Mouse (Mus musculus) stomach, embryonic 15.5 days (tissue): ENCODE results near the gene Dusp6. TPM values are rescaled to one million over a fixed set of nuclear protein-coding genes. Genes with fewer than 3 reads are reported as not detected.

ENCODE experiments used
- ATAC-seq: fragments of 200-750 bp; cut with Nextera tagmentation; 2 replicates; pipeline ENCODE4 v1.8.0; 2017; ENCODE audit warnings: low read depth, moderate number of reproducible peaks, moderate TSS enrichment; ENCODE audit not compliant: insufficient read depth, low FRiP score
- H3K27ac ChIP-seq: fragments of 300-500 bp; sonication (generic); 2 replicates; pipeline ENCODE4 v1.5.1; 2015; ENCODE audit warnings: mild to moderate bottlenecking, inconsistent platforms
- H3K27me3 ChIP-seq: fragments of 300-500 bp; sonication (generic); replicated peaks from 2 replicates; pipeline ENCODE4 v1.6.1; 2015; ENCODE audit warnings: inconsistent platforms
- H3K36me3 ChIP-seq: fragments of 300-500 bp; sonication (generic); 2 replicates; pipeline ENCODE4 v1.6.1; 2015; ENCODE audit warnings: inconsistent platforms
- H3K4me1 ChIP-seq: fragments of 300-500 bp; sonication (generic); 2 replicates; pipeline ENCODE4 v1.6.1; 2015; ENCODE audit warnings: inconsistent platforms
- H3K4me2 ChIP-seq: fragments of 300-500 bp; sonication (generic); 2 replicates; pipeline ENCODE4 v1.6.1; 2015; ENCODE audit warnings: mild to moderate bottlenecking, inconsistent platforms
- H3K4me3 ChIP-seq: fragments of 300-500 bp; sonication (generic); replicated peaks from 2 replicates; pipeline ENCODE4 v1.5.1; 2015; ENCODE audit warnings: inconsistent platforms
- H3K9ac ChIP-seq: fragments of 300-500 bp; sonication (generic); 2 replicates; pipeline ENCODE4 v1.6.1; 2015; ENCODE audit warnings: inconsistent platforms
- H3K9me3 ChIP-seq: fragments of 300-500 bp; sonication (generic); 2 replicates; pipeline ENCODE4 v1.6.1; 2016; ENCODE audit warnings: inconsistent platforms
- WGBS: fragments of 180-500 bp; shearing (Covaris S2); methylation state at CpG from one replicate; pipeline ENCODE4 v1.1.7; 2015; 5-methylcytosine and 5-hydroxymethylcytosine counted together
- polyA plus RNA-seq: library from polyadenylated mRNA; unstranded; fragments of >200 nt; fragmentation: Nextera tagmentation; extraction: Ambion mirVana; gene quantifications from 2 replicates; pipeline ENCODE4 v1.2.1, GENCODE M21; 2015

Gene Dusp6
- polyA plus RNA-seq, 1 experiment from 2014 or later, result 36.3 TPM

DNA sequence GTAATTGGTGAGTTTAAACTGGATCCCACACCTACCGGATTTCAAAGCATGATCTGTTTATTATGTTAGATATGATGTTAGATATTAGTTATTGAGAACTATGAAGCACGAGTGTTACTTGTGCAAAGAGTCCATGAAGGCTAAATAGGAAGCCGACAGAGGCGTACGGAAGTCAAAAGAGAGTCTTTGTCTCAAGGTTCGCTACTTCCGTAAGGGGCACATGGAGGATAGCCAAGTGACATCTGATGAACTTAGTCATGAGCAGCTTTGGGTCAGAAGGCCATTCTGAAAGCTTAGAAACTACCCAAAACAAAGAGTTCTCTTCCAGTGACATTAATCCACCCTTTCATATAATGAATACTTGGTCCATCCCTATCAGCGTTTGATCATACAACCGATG, 27.9 kb upstream of the Dusp6 start:
- Histone ChIP-seq H3K9ac (no peak overlapping the region), H3K4me2 (no peak overlapping the region), H3K36me3 (no peaks in the 10 kb centered on the region), H3K27ac (no peak overlapping the region), H3K4me1 (no peaks in the 10 kb centered on the region), H3K4me3 (no peak overlapping the region), H3K27me3 (no peaks in the 10 kb centered on the region), H3K9me3 (no peaks in the 10 kb centered on the region)
- no peak for ATAC-seq
- 89% methylated on average over 9 of the region's 9 CpGs for WGBS

DNA sequence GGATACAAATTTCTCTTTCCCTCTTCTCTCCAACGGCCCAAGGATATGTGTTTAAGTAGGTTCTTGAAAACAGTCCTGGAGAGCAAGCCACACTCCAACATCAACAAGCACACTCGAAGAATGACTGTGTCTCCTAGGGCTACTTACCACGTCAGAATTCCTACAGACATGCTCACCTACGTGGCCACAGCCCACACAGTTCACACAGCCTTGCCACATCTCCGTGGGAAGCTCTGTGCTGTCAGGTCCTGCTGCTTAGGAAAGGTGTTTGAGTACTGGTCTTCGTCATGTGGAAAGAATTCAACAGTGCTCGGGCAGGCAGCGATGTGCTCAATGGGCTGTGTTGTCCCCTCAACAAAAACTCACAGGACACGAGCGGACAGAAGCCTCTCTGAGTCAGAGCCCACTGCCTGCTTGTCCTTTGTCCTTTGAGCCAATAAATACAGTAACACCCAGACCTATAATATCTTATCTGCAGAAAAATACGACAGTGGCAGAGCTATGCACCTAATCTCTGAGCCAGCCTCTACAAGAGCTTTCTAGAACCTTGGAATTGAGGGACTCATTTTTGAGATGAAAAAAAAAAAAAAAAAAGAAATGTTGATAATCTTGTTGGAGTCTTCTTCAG, 25.7 kb upstream of the Dusp6 start:
- no peak for ATAC-seq
- no peak overlapping the region for H3K9ac ChIP-seq
- H3K27ac ChIP-seq, result no peak overlapping the region
- no peaks in the 10 kb centered on the region for H3K9me3 ChIP-seq
- no peak overlapping the region for H3K4me2 ChIP-seq
- no peaks in the 10 kb centered on the region for H3K27me3 ChIP-seq
- no peak overlapping the region for H3K4me3 ChIP-seq
- 0 out of 2 replicates have a peak, but pooled peaks cover 3% of the 10 kb centered on the region for H3K4me1 ChIP-seq
- 67% methylated on average over 11 of the region's 11 CpGs for WGBS
- no peaks in the 10 kb centered on the region for H3K36me3 ChIP-seq

DNA sequence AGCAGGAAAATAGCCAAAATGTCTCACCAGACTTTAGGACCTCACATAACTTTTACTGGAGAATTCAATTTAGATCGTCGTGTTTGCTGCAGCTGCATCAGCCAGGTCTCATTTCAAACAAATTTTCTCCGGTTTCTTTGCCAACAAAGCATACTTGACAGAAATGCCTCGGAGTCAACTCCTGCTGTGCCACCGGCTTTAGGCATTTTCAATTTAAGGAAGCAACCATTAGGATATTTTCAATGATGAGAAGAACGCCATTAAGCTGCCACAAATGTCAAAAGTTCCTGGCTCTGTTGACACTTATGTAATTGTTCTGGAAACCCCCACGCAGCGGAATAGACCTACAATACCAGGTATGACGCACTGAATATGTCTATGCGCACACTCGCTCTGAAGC, 24.5 kb upstream of the Dusp6 start:
- Histone ChIP-seq H3K4me2 (no peak overlapping the region), H3K27me3 (no peaks in the 10 kb centered on the region), H3K27ac (no peak overlapping the region), H3K9me3 (no peaks in the 10 kb centered on the region), H3K4me1 (0 out of 2 replicates have a peak, but pooled peaks cover 3% of the 10 kb centered on the region), H3K4me3 (no peak overlapping the region), H3K36me3 (no peaks in the 10 kb centered on the region), H3K9ac (no peak overlapping the region)
- WGBS, result 78% methylated on average over 11 of the region's 11 CpGs
- ATAC-seq, result no peak

DNA sequence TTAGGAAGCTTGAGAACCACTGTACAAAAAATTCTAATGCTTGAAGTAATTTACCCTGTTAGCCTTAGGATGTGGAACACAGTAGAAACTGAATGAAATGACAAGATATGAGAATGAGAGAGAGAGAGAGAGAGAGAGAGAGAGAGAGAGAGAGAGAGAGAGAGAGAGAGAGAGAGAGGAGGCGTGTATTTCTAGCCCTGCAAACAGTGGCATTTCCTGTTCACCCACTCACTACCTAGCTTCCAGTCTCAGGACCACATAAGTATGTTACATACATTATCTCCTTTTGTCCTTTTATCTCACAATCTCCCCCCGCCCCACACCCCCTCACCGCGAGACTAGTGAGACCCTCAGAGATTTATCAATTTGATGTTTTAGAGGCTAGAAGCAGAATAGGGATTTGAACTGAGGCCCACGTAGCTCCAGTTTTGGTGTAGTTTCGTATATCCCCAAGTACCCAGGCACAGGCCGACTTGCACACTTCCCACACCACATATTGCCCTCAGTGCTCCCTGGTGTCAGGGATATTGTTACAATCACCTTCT, 21.7 kb upstream of the Dusp6 start:
- no peak for ATAC-seq
- no peak overlapping the region for H3K27ac ChIP-seq

DNA sequence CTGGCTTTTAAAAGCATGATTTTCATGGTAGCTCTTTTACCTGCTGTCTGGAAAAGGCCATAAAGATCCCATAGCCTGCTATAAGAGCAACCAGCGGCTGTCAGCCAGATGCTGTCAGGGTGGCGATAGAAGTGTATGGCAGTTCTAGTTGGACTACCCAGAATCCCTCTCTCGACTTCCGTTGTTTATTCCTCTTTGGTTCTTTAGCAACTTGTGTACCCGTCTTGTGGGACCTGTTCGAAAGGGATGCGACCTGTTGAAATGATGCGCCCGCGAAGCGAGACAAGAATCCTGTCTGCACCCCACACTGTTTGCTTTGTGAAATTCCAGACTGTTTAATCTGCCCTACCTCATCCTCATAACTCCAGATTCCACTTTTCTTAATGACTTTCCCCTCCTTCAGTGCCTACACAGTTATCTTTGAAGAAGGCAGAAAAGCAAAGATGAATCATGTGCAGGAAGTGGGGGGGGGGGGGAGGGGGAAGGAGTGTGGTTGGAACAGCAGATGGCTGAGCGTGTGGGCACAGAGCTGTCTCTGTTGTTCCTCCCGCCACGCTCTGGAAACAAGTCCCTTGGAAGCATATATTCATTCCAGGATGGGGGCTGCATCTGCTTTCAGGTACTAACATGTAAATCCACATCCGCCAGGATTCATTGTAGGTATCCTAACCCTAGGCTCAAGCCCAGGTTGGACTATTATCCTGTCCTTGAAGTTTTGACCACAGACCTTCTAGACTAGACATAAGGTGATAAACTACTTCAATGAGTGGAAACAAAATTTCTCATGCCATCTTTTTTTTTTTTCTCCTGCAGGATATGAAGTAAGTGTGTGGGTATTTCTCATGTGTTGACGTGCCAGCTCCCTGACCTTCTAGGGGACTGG, 21.0 kb upstream of the Dusp6 start:
- ATAC-seq, result no peak
- Histone ChIP-seq H3K4me2 (no peak overlapping the region), H3K36me3 (no peaks in the 10 kb centered on the region), H3K27me3 (no peaks in the 10 kb centered on the region), H3K4me3 (no peak overlapping the region), H3K9me3 (no peaks in the 10 kb centered on the region), H3K27ac (no peak overlapping the region), H3K4me1 (0 out of 2 replicates have a peak, but pooled peaks cover 3% of the 10 kb centered on the region), H3K9ac (no peak overlapping the region)
- WGBS, result 56% methylated on average over 16 of the region's 16 CpGs

More for the DNA sequence above, 21.7 kb upstream of the Dusp6 start:
- no peak overlapping the region for H3K4me3 ChIP-seq
- H3K4me1 ChIP-seq, result 0 out of 2 replicates have a peak, but pooled peaks cover 3% of the 10 kb centered on the region
- 81% methylated on average over 7 of the region's 7 CpGs for WGBS
- no peaks in the 10 kb centered on the region for H3K36me3 ChIP-seq
- H3K4me2 ChIP-seq, result no peak overlapping the region
- H3K9me3 ChIP-seq, result no peaks in the 10 kb centered on the region
- no peak overlapping the region for H3K9ac ChIP-seq
- H3K27me3 ChIP-seq, result no peaks in the 10 kb centered on the region

GRCm38 (mm10) chr10:99242721-99243120, 20.3 kb upstream of the Dusp6 start:
- H3K36me3 ChIP-seq, result no peaks in the 10 kb centered on the region
- H3K4me2 ChIP-seq, result no peak overlapping the region
- no peaks in the 10 kb centered on the region for H3K9me3 ChIP-seq
- no peak overlapping the region for H3K9ac ChIP-seq
- no peak for ATAC-seq
- no peaks in the 10 kb centered on the region for H3K27me3 ChIP-seq
- H3K4me3 ChIP-seq, result no peak overlapping the region
- 85% methylated on average over 10 of the region's 10 CpGs for WGBS
- H3K27ac ChIP-seq, result no peak overlapping the region
- H3K4me1 ChIP-seq, result 0 out of 2 replicates have a peak, but pooled peaks cover 3% of the 10 kb centered on the region

- H3K4me3 ChIP-seq, result no peak overlapping the region
- H3K4me1 ChIP-seq, result 0 out of 2 replicates have a peak, but pooled peaks cover 3% of the 10 kb centered on the region
- WGBS, result 49% methylated on average over 5 of the region's 5 CpGs
- no peak overlapping the region for H3K27ac ChIP-seq
- no peak for ATAC-seq
- no peak overlapping the region for H3K4me2 ChIP-seq
- H3K27me3 ChIP-seq, result no peaks in the 10 kb centered on the region
- H3K9ac ChIP-seq, result no peak overlapping the region
- H3K9me3 ChIP-seq, result no peaks in the 10 kb centered on the region
- no peaks in the 10 kb centered on the region for H3K36me3 ChIP-seq
Measured at GRCm38 (mm10) chr10:99243907-99244489, 19.0 kb upstream of the Dusp6 start.

- no peak for ATAC-seq
- H3K4me2 ChIP-seq, result no peak overlapping the region
- no peak overlapping the region for H3K27ac ChIP-seq
- no peaks in the 10 kb centered on the region for H3K36me3 ChIP-seq
- no peak overlapping the region for H3K9ac ChIP-seq
- H3K9me3 ChIP-seq, result no peaks in the 10 kb centered on the region
- no peaks in the 10 kb centered on the region for H3K27me3 ChIP-seq
- H3K4me3 ChIP-seq, result no peak overlapping the region
- WGBS, result 19% methylated on average over 7 of the region's 7 CpGs
- 0 out of 2 replicates have a peak, but pooled peaks cover 3% of the 10 kb centered on the region for H3K4me1 ChIP-seq
Measured at GRCm38 (mm10) chr10:99244655-99245260, 18.3 kb upstream of the Dusp6 start.

GRCm38 (mm10) chr10:99246797-99247508, 16.1 kb upstream of the Dusp6 start:
- H3K27ac ChIP-seq, result no peak overlapping the region
- no peak overlapping the region for H3K9ac ChIP-seq
- H3K9me3 ChIP-seq, result no peaks in the 10 kb centered on the region
- no peak for ATAC-seq
- no peaks in the 10 kb centered on the region for H3K4me1 ChIP-seq
- WGBS, result 78% methylated on average over 20 of the region's 20 CpGs
- no peak overlapping the region for H3K4me2 ChIP-seq
- H3K36me3 ChIP-seq, result no peaks in the 10 kb centered on the region
- no peak overlapping the region for H3K4me3 ChIP-seq
- H3K27me3 ChIP-seq, result no peaks in the 10 kb centered on the region

GRCm38 (mm10) chr10:99250874-99251281, 12.2 kb upstream of the Dusp6 start:
- Histone ChIP-seq H3K36me3 (no peaks in the 10 kb centered on the region), H3K4me1 (no peaks in the 10 kb centered on the region), H3K9me3 (no peaks in the 10 kb centered on the region), H3K27me3 (no peaks in the 10 kb centered on the region), H3K4me2 (no peak overlapping the region), H3K4me3 (no peak overlapping the region), H3K9ac (no peak overlapping the region), H3K27ac (no peak overlapping the region)
- 62% methylated on average over 11 of the region's 11 CpGs for WGBS
- ATAC-seq, result no peak

GRCm38 (mm10) chr10:99253412-99253811, 9.6 kb upstream of the Dusp6 start:
- no peak overlapping the region for H3K27ac ChIP-seq

More at GRCm38 (mm10) chr10:99253412-99253811, 9.6 kb upstream of the Dusp6 start:
- H3K27me3 ChIP-seq, result no peaks in the 10 kb centered on the region
- no peaks in the 10 kb centered on the region for H3K36me3 ChIP-seq
- no peak overlapping the region for H3K4me3 ChIP-seq
- H3K4me2 ChIP-seq, result no peak overlapping the region
- H3K4me1 ChIP-seq, result no peaks in the 10 kb centered on the region
- no peaks in the 10 kb centered on the region for H3K9me3 ChIP-seq
- 86% methylated on average over 2 of the region's 2 CpGs for WGBS
- H3K9ac ChIP-seq, result no peak overlapping the region
- ATAC-seq, result no peak
